Mouse (Mus musculus) heart, postnatal 36 days (tissue): Measurements from ENCODE around the gene Fzd9. TPM values are rescaled to one million over a fixed set of nuclear protein-coding genes. Genes with fewer than 3 reads are reported as not detected.

Experiments
- microRNA-seq, 2 experiments: library from miRNA; unstranded; fragments of <30 nt; microRNA quantifications; one replicate each; pipeline ENCODE4 v1.2.0; 2021; ENCODE audit warnings: borderline number of aligned reads in 2 of 2
- total RNA-seq, 2 experiments: library from RNA; stranded (reverse); gene quantifications; 2 replicates each; pipeline ENCODE4 v1.2.3; 2021

Gene Fzd9
- total RNA-seq, 2 experiments from 2014 or later = 0.73 to 0.75 TPM

Small RNA genes lying within 50 kb of the gene (microRNA-seq; reads per million reads assigned to microRNA genes)
- 0 reads per million in 2 experiments for gene Gm25315

Other genes starting within 250 kb of the Fzd9 start
- gene Abhd11, start 242.1 kb downstream of the Fzd9 start, total RNA-seq = 10 to 100 TPM; 63.6 to 68.4 TPM
- 1 to 10 TPM; 1.7 to 2.0 TPM for gene Stx1a, start 227.7 kb downstream of the Fzd9 start, total RNA-seq
- gene Dnajc30, start 187.0 kb downstream of the Fzd9 start, total RNA-seq = 10 to 100 TPM; 38.5 to 40.4 TPM
- gene Bud23, start 186.3 kb downstream of the Fzd9 start, total RNA-seq = 10 to 100 TPM; 21.2 to 24.7 TPM
- gene Vps37d, start 173.0 kb downstream of the Fzd9 start, total RNA-seq = 1 to 10 TPM in 1 of 2 experiments, under 1 TPM in 1; 0.95 to 1.6 TPM
- gene Mlxipl, start 161.3 kb downstream of the Fzd9 start, total RNA-seq = 10 to 100 TPM; 23.5 to 31.7 TPM
- gene Tbl2, start 101.6 kb downstream of the Fzd9 start, total RNA-seq = 10 to 100 TPM; 11.7 to 12.8 TPM
- gene Bcl7b, start 82.9 kb downstream of the Fzd9 start, total RNA-seq = 10 to 100 TPM; 41.3 to 43.4 TPM
- 10 to 100 TPM; 41.4 to 43.0 TPM for gene Baz1b, start 64.0 kb downstream of the Fzd9 start, total RNA-seq
- under 1 TPM in 1 of 2 experiments, not detected in 1; 0.61 TPM for gene Fkbp6, start 98.8 kb upstream of the Fzd9 start, total RNA-seq
- gene Trim50, start 102.1 kb upstream of the Fzd9 start, total RNA-seq = not detected
- gene Nsun5, start 118.7 kb upstream of the Fzd9 start, total RNA-seq = 10 to 100 TPM; 13.0 to 17.8 TPM
- gene Pom121, start 143.3 kb upstream of the Fzd9 start, total RNA-seq = 10 to 100 TPM; 11.7 to 11.9 TPM